Mouse (Mus musculus) left cerebral cortex, adult 18-20 months (tissue): ENCODE data around the gene F2rl1. TPM values are rescaled to one million over a fixed set of nuclear protein-coding genes. Genes with fewer than 3 reads are reported as not detected.

ENCODE experiments used
- DNase-seq, 2 experiments: peaks; one replicate each; pipeline ENCODE4 v3.0.0; 2021 to 2022; ENCODE audit warnings: low spot score in 2 of 2, mixed read lengths in 1 of 2
- total RNA-seq, 2 experiments: library from RNA; stranded (reverse); gene quantifications; 2 replicates each; pipeline ENCODE4 v1.2.3; 2021

The F2rl1 gene
- total RNA-seq, 2 experiments from 2014 or later: 0.16 to 0.51 TPM

DNA sequence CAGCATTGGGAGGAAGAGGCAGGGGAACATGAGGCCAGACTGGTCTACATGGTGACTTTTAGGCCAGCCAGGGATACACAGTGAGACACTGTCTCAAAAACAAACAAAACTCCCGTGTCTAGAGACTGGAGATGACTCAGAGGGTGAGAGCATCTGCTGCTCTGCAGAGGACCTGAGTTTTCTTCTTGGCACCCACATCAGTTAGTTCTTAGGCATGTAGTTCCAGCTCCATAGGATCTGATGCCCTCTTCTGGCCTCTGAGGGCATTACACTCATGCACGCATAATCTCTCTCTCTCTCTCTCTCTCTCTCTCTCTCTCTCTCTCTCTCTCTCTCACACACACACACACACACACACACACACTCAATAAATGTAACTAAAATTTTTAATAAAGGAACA lies 54.1 kb downstream of the F2rl1 start:
- DNase-seq: no peak

Other genes with a start within 250 kb of the F2rl1 start
- gene Zbed3, start 201.6 kb downstream of the F2rl1 start, total RNA-seq: 10 to 100 TPM; 12.7 to 14.5 TPM
- gene Aggf1, start 149.9 kb downstream of the F2rl1 start, total RNA-seq: 10 to 100 TPM; 51.5 to 56.0 TPM
- gene Crhbp, start 80.3 kb downstream of the F2rl1 start, total RNA-seq: 10 to 100 TPM; 26.6 to 31.9 TPM
- gene S100z, start 46.5 kb downstream of the F2rl1 start, total RNA-seq: not detected
- gene F2r, start 93.3 kb upstream of the F2rl1 start, total RNA-seq: 1 to 10 TPM; 3.2 TPM
- gene F2rl2, start 171.6 kb upstream of the F2rl1 start, total RNA-seq: 1 to 10 TPM in 1 of 2 experiments, under 1 TPM in 1; 0.88 to 1.9 TPM